Mouse (Mus musculus) kidney, postnatal 36 days (tissue): ENCODE measurements around the gene Dnah9.

Experiments
- DNase-seq, 2 experiments: peaks; one replicate each; pipeline ENCODE4 v3.0.0; 2021 to 2022; ENCODE audit warnings: mixed read lengths in 2 of 2

Gene Dnah9

DNA sequence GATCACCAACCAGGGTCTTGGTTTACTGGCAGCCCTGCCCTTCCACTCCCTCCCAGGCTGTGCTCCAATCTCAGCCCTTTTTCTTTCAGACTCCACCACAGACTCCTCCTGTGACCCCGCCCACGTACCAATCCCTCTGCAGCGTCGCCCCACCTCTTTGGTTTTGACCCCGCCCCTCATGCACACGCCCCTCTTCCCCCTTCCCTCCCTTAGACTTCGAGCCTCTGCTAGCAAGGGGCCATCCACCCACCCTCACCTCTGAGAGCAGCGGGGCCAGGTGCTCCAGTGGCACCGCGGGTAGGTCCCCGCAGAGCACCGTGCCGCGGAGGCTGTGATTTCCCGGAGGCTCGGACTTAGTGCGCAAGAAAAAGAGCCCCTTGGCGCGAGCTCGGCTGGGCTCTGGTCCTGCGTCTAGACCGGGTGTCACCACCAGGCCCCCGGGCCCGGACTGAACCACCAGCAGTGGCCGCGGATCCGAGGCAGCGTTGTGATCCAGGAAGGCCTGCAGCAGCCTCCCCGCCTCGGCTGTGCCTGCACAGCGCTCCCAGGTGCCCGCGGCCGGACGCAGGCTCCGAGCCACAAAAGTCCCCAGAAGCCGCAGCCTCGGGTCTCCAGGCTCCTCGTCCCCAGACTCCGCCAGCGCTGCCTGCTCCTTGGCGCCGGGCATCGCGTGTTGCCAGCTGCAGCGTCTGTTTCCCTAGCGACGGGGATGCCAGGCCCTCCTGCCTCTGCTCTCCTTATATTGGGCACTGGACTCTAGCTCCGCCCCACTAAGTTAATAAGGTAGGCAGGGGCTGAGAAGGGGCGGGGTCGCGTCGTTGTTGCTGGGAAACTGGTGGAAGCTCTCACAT lies at the start of gene Dnah9:
TSS of gene Dnah9 (minus strand) at position 751 of the 851 bp plus-strand sequence.
- DNase-seq = peak; percentile 83 to 87

DNA sequence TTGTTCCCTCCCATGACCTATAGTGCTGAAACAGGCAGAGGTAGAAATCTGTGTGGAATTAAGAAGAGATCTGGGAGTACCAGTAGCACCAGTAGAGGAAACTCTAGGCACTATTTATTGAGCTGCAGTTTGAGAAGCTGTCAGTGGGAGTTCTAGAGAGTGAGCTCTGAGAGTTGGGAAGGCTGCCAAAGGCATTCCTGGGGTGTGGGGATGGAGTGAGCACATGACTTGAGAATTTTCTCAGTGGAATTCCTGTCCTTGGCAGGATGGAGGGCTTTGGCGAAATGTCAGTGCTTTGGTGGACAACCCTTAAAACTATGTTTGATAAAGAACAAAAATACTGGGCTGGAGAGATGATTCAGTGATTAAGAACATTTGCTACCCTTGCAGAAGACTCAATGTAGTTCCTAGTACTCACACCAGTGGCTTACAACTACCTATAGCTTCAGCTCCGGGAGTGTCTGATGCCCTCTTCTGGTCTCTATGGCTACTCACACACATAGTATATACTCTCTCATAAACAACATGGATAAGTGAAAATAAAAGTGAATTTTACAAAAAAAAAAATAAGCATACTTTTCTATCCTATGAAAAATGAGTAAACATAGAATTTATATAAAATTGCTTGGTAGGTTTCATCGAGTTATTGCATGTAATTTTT lies 20.4 kb upstream of the Dnah9 start:
- peak; percentile 69 to 77 for DNase-seq

DNA sequence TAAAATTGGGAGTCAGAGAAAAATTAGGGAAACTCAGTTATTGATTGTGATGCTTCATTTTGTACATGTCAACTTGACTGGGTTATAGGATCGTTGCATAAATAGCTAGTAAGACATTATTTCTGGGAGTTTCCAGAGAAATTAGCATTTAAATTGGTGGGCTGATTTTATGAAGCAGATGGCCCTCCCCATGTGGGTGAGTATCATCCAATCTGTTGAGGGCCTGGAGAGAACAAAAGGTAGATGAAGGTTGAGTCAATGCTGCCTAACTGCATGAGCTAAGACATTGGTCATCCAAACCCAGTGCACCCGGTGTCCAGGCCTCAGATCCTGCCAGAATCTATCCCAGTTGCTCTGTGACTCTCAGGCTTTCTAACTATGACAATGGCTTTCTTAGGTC lies 19.8 kb upstream of the Dnah9 start:
- no peak for DNase-seq

DNA sequence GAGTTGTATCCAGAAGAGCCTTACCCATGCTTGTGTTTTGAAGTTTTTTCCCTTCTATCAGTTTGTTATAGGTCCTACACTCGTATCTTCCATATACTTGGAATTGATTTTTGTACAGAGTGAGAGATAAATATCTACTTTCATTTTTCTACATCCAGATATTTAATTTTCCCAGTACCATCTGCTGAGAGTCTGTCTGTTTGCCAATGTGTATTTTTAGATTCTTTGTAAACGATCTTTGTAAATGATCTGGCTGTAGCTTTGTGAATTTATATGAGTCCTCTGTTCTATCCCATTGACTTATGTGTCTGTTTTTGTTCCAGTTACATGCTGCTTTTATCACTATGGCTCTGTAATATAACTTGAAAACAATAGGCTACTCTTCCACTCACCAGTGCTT lies 9.4 kb upstream of the Dnah9 start:
- DNase-seq = no peak

DNA sequence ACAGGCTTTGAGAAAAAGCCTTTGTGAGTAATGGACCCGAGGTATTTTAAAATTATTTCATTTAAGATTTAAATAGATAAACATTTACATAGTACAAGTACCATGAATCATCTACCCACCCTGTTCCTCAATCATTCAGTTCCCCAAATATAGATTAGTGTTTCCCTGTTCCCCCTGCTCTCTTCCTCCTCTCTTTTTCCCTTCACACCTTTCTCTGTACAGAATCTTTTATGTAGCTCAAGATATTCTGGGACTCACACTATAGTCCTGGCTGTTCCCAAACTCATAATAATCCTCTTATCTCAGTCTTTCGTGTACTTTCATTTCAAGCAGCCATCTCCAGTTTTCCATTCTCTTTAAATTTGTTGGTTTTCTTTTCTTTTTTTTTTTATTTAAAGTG lies 4.3 kb downstream of the Dnah9 start:
- no peak for DNase-seq

DNA sequence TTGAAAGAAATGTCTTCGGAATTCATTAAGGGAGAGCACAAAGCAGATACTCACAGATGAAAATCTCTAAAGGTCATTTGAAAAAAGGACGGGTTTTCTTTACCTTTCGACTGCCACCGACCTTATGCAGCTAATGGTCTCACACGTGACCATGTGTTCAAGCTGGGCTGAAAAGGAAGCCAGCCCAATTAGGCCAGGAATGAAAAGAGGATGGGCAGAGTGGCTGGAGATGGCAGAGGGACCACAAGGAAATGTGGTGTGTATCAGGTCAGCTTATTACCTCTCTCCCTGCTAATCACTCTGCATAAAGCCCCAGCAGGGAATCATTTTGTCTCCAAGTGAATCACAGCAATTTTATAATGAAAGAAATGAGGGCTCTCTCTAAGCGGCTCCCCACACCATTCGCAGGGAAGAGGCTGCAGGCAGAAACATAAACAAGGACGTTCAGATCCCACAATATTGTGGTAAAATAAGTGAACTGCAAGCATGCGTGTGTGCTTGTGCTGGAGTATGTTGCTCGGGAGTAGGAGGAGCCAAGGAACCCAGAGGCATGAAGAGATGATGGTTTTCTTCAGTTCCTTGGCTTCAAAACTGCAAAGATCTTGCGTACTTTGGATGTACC lies 27.6 kb downstream of the Dnah9 start:
- no peak for DNase-seq

DNA sequence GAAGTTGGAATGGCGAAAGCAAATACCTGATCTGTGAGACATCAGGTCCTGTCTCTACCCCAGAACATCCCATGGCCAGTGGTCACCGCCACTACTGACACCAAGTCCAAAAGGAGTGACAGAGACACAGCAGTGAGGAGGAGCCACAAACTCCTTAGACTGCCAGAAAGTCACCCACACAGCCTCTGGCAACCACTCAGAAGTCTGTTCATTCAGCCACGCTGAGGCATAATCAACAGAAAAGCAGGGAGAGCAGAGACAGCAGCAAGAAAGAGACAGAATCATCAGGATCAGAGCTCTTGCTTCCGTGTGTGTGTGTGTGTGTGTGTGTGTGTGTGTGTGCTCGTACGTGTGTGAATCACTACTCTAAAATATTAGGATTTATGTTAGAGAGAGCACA lies 33.5 kb downstream of the Dnah9 start:
- DNase-seq = no peak

DNA sequence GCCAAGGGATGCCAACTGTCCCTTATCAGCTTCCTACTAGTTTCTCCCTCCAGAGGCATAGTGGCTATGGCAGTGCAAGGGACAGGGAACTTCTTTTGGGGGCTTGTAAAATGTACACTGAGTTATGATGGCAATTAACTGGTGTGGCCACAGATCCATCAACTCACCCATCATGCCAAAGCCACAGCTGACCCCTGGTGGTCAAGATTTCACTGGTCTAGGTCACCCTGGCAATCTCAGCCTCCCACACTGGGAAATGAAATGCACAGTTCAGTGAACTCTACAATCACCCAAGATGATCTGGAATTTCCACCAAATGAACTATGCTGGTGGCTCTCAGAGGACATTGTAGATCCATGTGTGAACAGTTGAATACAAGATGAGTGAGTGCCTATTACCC lies 42.2 kb downstream of the Dnah9 start:
- peak; percentile 3 to 55 for DNase-seq

DNA sequence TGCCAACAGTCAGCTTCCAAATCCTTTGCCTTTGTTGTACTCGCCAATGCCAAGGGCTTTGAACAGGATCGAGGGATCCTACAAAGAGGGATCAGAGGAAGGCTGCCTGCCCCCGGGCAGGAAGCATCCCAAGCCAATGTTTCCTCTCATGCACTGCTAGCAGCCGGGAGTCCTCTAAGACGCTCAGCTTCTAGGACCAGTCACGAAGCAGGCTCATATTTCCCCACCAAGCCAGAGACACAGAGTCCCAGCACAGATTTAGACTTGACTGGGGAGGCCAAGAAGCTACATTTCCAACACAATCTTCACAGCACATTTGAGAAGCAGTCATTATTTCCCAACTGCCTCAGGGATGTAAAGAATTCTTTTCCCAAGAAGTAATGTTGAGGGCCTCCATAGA lies 43.9 kb downstream of the Dnah9 start:
- DNase-seq = no peak

DNA sequence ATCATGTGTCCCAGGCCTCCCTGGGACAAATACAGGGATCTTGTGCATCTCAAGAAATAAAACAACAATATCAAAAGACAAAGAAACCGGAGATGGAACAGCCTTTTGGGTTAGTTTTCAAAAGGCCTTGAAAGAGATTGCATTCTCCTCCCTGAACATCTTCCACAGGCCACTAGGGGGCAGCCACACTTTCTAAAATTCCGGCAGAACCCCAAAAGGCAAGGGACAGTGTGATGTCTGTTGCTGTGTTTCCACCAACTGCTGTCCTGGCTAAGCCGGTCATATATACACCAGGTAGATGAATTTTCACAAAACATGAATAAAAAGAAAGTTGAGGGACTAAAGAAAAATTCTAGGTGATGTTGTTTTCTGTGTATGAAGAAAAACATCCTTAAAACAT lies 46.3 kb downstream of the Dnah9 start:
- DNase-seq = peak; percentile 19 to 72

DNA sequence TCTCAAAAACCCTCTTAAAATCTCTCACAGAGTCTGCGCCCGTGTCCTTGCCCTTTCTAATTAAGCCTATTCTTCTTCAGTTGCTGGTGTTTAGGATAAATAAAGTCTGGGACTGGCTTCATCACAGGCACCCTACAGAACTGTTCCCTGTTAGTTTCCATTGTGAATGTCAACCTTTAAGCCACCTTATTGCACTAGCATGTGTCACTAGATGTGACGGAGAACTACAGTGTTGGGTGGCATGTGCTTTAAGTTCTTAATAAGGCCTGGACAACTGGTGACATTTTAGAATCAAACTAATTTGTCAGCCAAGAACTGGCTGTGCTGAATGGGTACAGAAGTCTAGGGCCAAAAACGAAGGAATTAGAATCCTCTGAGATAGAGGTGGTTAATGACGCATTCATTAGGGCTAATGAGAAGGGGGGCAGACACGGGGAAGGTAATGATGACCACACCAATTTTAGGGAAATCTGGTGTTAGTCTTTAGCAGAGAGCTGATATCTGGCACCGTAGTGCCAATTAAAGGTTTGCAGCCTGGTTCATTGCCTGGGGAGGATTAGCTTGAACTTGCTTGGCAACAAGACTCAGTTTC lies 84.6 kb downstream of the Dnah9 start:
- no peak for DNase-seq

DNA sequence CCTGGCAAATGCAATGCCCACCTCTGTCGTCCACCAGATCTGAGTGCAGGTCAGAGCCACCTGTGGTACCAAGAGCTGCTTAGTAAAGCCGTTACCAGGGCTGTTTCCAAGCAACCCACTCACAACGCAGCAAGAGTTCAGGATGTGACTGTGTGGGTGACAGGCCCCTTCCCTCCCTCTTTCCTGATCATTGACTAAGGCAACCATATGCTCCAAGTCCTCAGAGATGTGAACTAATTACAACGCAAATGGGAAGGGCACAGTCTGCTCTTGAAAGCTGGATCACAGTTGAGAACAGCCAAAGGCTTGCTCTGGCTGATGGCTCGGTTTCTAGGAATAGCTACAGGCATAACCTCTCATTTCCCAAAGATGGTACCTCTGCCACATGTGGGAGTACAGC lies 95.4 kb downstream of the Dnah9 start:
- no peak for DNase-seq

DNA sequence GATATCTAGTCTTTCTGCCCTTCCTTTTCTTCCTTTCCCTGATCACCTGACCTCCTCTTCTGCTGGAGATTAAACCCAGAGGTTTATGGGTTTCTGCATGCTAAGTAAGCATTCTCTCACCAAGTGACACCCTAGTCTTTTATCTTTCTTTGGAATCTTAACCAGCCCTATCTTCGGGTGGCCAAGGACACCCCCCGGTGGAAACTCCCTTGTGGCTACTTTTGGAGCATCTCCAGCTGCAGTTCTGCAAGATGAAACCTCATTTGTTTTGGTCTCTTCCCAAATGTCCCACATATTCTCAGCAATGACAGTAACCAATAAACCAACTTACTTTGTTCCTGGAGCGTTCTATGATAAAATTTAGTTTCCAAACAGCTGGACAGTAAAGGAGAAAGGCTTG lies 109.4 kb downstream of the Dnah9 start:
- DNase-seq = no peak

DNA sequence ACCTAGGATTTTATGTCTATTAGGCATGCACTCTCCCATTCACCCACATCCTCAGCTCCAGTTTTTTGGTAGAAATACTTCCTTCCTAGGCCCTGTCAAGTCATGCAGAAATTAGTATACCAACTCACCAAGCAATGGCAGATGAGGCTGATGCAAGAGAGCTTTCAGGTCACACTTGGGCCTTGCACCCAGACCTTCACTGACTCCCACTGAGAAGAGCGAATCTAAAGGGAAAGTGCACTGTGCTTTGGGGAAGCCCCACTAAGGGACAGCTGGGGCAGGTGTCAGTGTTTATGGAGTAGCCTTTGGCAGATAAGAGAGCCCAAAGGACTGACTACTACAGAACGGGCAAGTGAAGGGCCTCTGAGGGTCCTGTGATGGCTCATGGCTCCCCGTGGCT lies 117.1 kb downstream of the Dnah9 start:
- no peak for DNase-seq

DNA sequence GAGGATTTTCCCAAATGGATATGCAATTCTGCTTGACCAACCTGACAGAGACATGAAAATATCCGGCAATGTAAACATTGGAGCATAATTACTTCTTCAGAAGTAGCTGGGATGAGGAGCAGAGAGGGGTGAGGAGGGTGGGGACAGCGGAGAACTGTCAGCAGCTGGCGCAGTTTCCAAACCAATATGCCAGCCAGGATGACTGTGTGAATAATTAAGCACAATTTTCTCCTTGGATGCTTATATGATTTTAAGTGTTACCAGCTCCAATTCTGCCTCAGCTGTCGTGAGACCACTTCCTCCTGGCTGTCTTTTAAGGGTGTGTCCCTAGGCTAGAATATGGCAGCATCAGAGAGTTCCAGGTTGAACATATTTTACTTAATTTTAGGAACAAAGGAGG lies 119.2 kb downstream of the Dnah9 start:
- no peak for DNase-seq

DNA sequence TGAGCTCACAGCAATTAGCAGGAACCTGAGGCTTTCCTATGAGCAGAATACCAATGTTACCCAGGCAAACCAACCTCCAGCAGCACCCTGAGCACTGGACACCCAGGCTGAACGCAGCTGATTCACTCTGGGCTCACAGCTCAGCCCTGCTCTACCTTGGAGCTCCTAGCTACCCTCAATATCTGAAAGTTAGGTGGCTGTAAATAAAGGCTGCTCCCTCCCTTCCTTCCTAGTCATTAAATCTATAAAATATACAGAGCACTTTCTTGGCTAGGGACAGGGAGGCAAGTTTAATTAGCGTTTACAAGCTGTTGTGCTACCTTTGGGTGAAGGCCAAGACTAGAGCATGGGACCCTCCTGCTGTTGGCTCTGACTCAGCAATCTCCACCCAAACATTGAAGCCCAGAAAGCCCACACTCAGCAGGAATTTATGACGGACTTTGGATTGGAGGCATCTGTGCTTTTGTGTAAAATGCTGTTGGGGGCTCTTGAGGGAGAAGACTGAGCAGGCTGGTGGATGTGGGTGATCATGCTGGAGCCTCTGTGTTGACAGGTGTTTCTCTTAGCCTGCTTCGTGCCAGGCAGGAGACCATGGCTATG lies 121.7 kb downstream of the Dnah9 start:
- DNase-seq = peak; percentile 37 to 55

DNA sequence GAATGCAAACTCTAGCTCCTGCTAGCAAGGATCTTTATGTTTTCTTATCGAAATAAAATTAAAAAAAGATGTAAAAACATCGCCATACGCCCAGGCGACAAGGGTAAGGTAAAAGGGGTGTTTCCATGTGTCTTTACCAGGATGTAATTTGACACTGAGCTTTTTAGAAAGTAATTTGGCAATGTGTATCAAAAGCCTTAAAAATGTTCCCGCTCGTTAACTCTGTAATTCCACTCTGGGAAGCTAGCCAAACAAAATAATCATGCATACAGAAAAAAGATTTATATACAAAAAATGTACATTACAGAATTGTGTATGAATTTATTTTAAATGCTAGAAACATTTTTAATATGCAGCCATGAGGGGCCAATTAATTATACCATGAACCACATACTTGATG lies 124.7 kb downstream of the Dnah9 start:
- DNase-seq = no peak

DNA sequence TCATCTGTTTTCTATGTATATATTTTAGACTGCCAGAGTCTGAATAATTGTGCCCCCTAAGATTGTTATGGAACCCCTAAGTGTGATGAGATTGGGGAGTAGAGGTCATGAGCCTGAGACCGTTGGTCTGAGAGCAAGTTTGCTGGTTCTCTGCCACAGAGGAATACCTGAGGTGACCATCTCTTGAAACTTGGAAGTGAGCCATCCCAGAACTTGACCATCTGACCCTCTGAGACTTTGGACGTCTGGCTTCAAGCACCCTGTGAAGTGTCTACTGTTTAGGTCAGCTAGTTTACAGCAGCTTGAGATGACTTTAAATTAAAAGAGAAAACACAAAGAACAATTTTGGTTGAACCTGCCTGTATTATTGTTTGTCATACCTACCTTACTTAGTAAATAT lies 125.8 kb downstream of the Dnah9 start:
- peak; percentile 69 to 87 for DNase-seq

DNA sequence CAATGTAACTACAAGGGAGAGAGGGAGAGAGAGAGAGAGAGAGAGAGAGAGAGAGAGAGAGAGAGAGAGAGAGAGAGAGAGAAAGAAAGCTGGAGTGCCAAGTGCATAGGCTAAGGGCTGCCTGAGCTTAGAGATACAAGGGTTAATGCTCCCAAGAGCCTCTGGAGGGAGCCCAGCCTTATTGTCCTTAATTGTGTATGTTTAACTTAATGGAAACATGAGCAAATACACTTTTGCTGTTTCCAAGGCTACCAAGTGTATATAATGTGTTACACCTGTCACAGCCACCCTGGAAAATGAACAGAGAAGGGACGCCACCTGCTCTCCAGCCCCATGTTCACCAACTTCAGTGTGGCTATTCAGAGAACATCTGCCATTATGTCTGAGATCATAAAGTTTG lies 142.6 kb downstream of the Dnah9 start:
- no peak for DNase-seq

DNA sequence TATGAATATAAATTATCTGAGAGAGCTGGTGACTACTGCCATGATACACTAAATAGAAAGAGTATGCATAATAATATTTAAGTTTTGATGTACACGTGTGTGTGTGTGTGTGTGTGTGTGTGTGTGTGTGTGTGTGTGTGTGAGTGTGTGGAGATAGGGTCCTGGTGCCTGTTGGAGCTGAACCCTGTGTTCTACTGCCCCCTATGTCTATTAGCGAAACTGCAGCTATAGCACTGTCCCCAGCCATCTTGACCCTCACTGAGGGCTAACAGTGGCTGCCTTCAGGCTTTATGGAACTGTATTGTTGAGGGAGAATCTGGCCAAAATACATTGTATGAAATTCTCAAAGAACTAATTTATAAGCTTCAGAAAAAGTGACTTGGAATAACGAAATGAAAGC lies 192.5 kb downstream of the Dnah9 start:
- no peak for DNase-seq

DNA sequence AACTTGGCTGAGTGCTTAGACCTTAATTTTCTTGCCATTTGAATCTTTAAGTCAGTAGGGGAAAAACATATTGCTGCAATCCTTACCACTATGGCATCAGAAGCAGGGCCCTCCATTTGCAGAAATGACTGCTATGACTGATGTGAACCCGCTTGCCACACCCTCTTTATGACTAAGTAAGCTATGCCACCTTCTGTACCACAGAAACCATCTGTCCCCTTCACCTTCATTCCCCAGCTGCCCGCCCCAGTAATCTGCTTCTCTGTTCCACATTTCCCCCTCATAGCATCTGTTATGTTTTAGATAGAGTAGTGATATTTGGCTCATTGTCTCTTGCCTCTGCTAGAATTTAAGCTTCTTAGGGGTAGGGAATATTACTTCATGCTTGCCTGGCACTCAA lies 237.6 kb downstream of the Dnah9 start:
- no peak for DNase-seq

DNA sequence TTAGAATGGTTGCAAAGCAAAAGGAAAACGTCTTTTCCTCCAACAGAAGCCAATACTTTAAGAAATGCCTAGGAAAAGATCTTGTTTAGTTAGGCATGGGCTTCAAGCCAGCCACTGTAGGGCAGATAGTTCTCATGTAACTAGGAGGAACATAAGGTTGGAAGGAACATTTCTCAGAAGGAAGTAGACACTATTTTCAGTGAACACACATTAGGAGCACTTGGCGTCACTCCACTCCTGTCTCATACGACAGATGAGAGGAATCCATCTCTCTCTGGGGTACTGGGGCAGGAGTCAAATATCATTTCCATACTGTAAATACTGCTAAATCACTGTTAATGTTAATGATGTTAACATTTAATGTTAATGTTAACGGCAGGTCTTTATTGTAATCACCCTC lies 238.0 kb downstream of the Dnah9 start:
- no peak for DNase-seq

DNA sequence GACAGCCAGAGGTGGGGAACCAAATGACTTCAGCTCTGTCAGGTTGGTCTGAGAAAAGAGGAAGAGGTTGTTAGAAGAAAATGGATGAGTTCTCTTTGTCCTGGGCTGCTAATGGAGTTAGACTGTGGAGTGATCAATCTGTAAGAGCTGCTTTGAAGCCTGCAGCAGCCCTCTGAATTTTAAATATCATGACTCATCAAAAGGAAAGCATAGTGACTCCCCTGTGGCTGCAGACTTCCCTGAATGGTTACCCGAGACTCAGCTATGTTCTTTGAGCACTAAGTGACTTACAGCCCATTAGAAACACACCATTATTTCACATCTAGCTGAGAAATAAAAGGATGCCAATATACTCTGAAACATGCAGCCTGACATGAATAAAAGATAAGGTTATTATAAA lies 240.4 kb downstream of the Dnah9 start:
- no peak for DNase-seq
